Mouse (Mus musculus) frontal cortex, adult 2 months (tissue): ENCODE measurements at regions not wholly inside any gene's neighbourhood (a gene's known extent, or its start where the extent isn't known, plus 50 kb on each side); places are given as distances from the start of the nearest gene placed in this dataset.
A peak's percentile ranks its signal among the peaks of the same experiment; 100 is the strongest.

Experiments used
- DNase-seq, 2 experiments: peaks; one replicate each; pipeline ENCODE4 v3.0.0; 2022; ENCODE audit warnings: low spot score in 1 of 2; ENCODE audit errors: extremely low spot score in 1 of 2

GRCm38 (mm10) chr16:76746385-76746784 is 267.1 kb upstream of the Usp25 start:
- no peak for DNase-seq

GRCm38 (mm10) chr16:76741141-76741540 is 272.4 kb upstream of the Usp25 start:
- DNase-seq, result no peak

GRCm38 (mm10) chr16:76725991-76726390 is 287.5 kb upstream of the Usp25 start:
- DNase-seq, result no peak

- no peak for DNase-seq
Measured at GRCm38 (mm10) chr16:76725271-76725670, 288.2 kb upstream of the Usp25 start.

GRCm38 (mm10) chr16:76718809-76719208 is 294.7 kb upstream of the Usp25 start:
- no peak for DNase-seq

- DNase-seq, result no peak
Measured at GRCm38 (mm10) chr16:76718147-76718546, 295.4 kb upstream of the Usp25 start.

GRCm38 (mm10) chr16:76694913-76695312 is 318.6 kb upstream of the Usp25 start:
- no peak for DNase-seq

- DNase-seq, result peak; percentile 5 to 29
Measured at GRCm38 (mm10) chr16:76687735-76688447, 314.3 kb upstream of the Nrip1 start.

- no peak for DNase-seq
Measured at GRCm38 (mm10) chr16:76685562-76685961, 311.9 kb upstream of the Nrip1 start.

- peak; percentile 12 to 52 for DNase-seq
Measured at GRCm38 (mm10) chr16:76680061-76680911, 306.7 kb upstream of the Nrip1 start.

- no peak for DNase-seq
Measured at GRCm38 (mm10) chr16:76678885-76679284, 305.3 kb upstream of the Nrip1 start.

GRCm38 (mm10) chr16:76669795-76670194 is 296.2 kb upstream of the Nrip1 start:
- no peak for DNase-seq

GRCm38 (mm10) chr16:76667046-76667445 is 293.4 kb upstream of the Nrip1 start:
- no peak for DNase-seq

- DNase-seq, result no peak
Measured at GRCm38 (mm10) chr16:76655106-76655505, 281.5 kb upstream of the Nrip1 start.

- no peak for DNase-seq
Measured at GRCm38 (mm10) chr16:76644281-76644680, 270.7 kb upstream of the Nrip1 start.

GRCm38 (mm10) chr16:76643801-76644200 is 270.2 kb upstream of the Nrip1 start:
- no peak for DNase-seq

GRCm38 (mm10) chr16:76635169-76635568 is 261.5 kb upstream of the Nrip1 start:
- DNase-seq, result no peak

GRCm38 (mm10) chr16:76634196-76634698 is 260.6 kb upstream of the Nrip1 start:
- DNase-seq, result no peak

GRCm38 (mm10) chr16:76626142-76626541 is 252.5 kb upstream of the Nrip1 start:
- no peak for DNase-seq

- DNase-seq, result no peak
Measured at GRCm38 (mm10) chr16:76621715-76622114, 248.1 kb upstream of the Nrip1 start.

GRCm38 (mm10) chr16:76618295-76618694 is 244.7 kb upstream of the Nrip1 start:
- no peak for DNase-seq

- DNase-seq, result no peak
Measured at GRCm38 (mm10) chr16:76611061-76611460, 237.4 kb upstream of the Nrip1 start.
